Mouse (Mus musculus): ENCODE data around the gene Cygb.
A peak's percentile ranks its signal among the peaks of the same experiment; 100 is the strongest.
"Not testable (repeated sequence)": the region's sequence is repeated elsewhere in the genome, so short reads cannot be mapped to it uniquely, and the experiment has no call there.

The Cygb gene

GRCm38 (mm10) chr11:116636607-116637006, 17.5 kb downstream of the Cygb start:
- DNase-seq (ENCODE audit: low spot score in 2 of 2), result not testable (repeated sequence)

- no peak for DNase-seq (ENCODE audit: low spot score in 2 of 2)
Measured at GRCm38 (mm10) chr11:116632962-116633361, 21.2 kb downstream of the Cygb start.

GRCm38 (mm10) chr11:116630171-116630965, 23.7 kb downstream of the Cygb start:
- no peak for DNase-seq (ENCODE audit: low spot score in 2 of 2)

- DNase-seq (ENCODE audit: low spot score in 2 of 2), result no peak
Measured at GRCm38 (mm10) chr11:116629472-116629871, 24.6 kb downstream of the Cygb start.

GRCm38 (mm10) chr11:116628712-116629111, 25.4 kb downstream of the Cygb start:
- peak; percentile 85 to 95 for DNase-seq (ENCODE audit: low spot score in 2 of 2)

- no peak for DNase-seq (ENCODE audit: low spot score in 2 of 2)
Measured at GRCm38 (mm10) chr11:116627072-116628020, 26.8 kb downstream of the Cygb start.

- no peak for DNase-seq (ENCODE audit: low spot score in 2 of 2)
Measured at GRCm38 (mm10) chr11:116626299-116627071, 27.6 kb downstream of the Cygb start, which contains the start of gene Rhbdf2. Rhbdf2 (minus strand) TSS chr11:116627019.

GRCm38 (mm10) chr11:116625081-116626000, 28.8 kb downstream of the Cygb start:
- DNase-seq (ENCODE audit: low spot score in 2 of 2), result peak in 1 of 2 experiments; percentile 54

GRCm38 (mm10) chr11:116624131-116624832, 29.8 kb downstream of the Cygb start:
- no peak for DNase-seq (ENCODE audit: low spot score in 2 of 2)

- DNase-seq (ENCODE audit: low spot score in 2 of 2), result no peak
Measured at GRCm38 (mm10) chr11:116623281-116624124, 30.6 kb downstream of the Cygb start.

- peak in 1 of 2 experiments; percentile 72 for DNase-seq (ENCODE audit: low spot score in 2 of 2)
Measured at GRCm38 (mm10) chr11:116621258-116621704, 32.8 kb downstream of the Cygb start.

GRCm38 (mm10) chr11:116620559-116621253, 33.4 kb downstream of the Cygb start:
- DNase-seq (ENCODE audit: low spot score in 2 of 2), result no peak

GRCm38 (mm10) chr11:116620073-116620472, 34.0 kb downstream of the Cygb start:
- DNase-seq (ENCODE audit: low spot score in 2 of 2), result no peak

- DNase-seq (ENCODE audit: low spot score in 2 of 2), result no peak
Measured at GRCm38 (mm10) chr11:116619561-116619960, 34.6 kb downstream of the Cygb start.

GRCm38 (mm10) chr11:116619156-116619555, 35.0 kb downstream of the Cygb start:
- peak in 1 of 2 experiments; percentile 49 for DNase-seq (ENCODE audit: low spot score in 2 of 2)

GRCm38 (mm10) chr11:116618666-116619065, 35.4 kb downstream of the Cygb start:
- DNase-seq (ENCODE audit: low spot score in 2 of 2), result no peak

GRCm38 (mm10) chr11:116617641-116618040, 36.5 kb downstream of the Cygb start:
- DNase-seq (ENCODE audit: low spot score in 2 of 2), result no peak

GRCm38 (mm10) chr11:116616438-116617118, 37.5 kb downstream of the Cygb start:
- DNase-seq (ENCODE audit: low spot score in 2 of 2), result no peak

All from cerebellum, postnatal 4 days (tissue).